Mouse (Mus musculus) midbrain, embryonic 10.5 days (tissue): ENCODE data around the gene Stxbp6. TPM values are rescaled to one million over a fixed set of nuclear protein-coding genes. Genes with fewer than 3 reads are reported as not detected.

Source experiments
- DNase-seq: peaks from one replicate; pipeline ENCODE4 v3.0.0-alpha.2; 2017; ENCODE audit warnings: low spot score
- H3K27ac ChIP-seq: fragments of 300-500 bp; sonication (generic); replicated peaks from 2 replicates; pipeline ENCODE4 v1.5.1; 2016; ENCODE audit warnings: mild to moderate bottlenecking
- H3K27me3 ChIP-seq: fragments of 300-500 bp; sonication (generic); 2 replicates; pipeline ENCODE4 v1.6.1; 2016; ENCODE audit warnings: low read depth, mild to moderate bottlenecking; ENCODE audit not compliant: poor library complexity, severe bottlenecking
- H3K36me3 ChIP-seq: fragments of 300-500 bp; sonication (generic); 2 replicates; pipeline ENCODE4 v1.6.1; 2016; ENCODE audit warnings: mild to moderate bottlenecking, moderate library complexity
- H3K4me1 ChIP-seq: fragments of 300-500 bp; sonication (generic); 2 replicates; pipeline ENCODE4 v1.6.1; 2016
- H3K4me3 ChIP-seq: fragments of 300-500 bp; sonication (generic); 2 replicates; pipeline ENCODE4 v1.5.1; 2016; ENCODE audit warnings: mild to moderate bottlenecking, moderate library complexity
- H3K9me3 ChIP-seq: fragments of 300-500 bp; sonication (generic); replicated peaks from 2 replicates; pipeline ENCODE4 v1.6.1; 2016; ENCODE audit warnings: mild to moderate bottlenecking
- WGBS: fragments of 180-500 bp; shearing (Covaris S2); methylation state at CpG from one replicate; pipeline ENCODE4 v1.1.7; 2016; 5-methylcytosine and 5-hydroxymethylcytosine counted together
- polyA plus RNA-seq: library from polyadenylated mRNA; unstranded; fragments of >200 nt; fragmentation: Nextera tagmentation; extraction: Ambion mirVana; gene quantifications from 2 replicates; pipeline ENCODE4 v1.2.1, GENCODE M21; 2016

Stxbp6 gene
- polyA plus RNA-seq, 1 experiment from 2014 or later, result 24.6 TPM

DNA sequence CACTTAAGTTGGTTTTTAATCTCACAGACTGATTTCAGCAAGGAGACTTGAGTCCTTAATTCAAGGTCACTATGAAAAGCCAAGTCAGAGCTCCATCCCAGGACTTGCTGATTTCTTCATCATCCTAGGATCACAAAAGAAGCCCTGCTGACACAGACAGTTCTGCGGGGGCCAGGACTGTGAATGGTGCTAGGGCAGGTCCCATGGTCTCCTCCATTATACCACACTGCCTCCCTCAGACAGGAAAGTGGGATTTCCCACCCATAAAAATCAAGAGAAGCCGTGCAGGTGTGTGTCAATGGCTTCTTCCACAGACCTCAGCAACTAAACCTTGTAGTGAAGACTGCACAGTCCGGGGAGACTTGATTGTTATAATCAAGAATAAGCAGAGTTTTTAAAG is 2.3 kb downstream of the Stxbp6 start:
- peaks cover 55% of the 10 kb centered on the region for H3K4me1 ChIP-seq
- no peak overlapping the region for H3K27ac ChIP-seq
- 61% methylated on average over 3 of the region's 3 CpGs for WGBS
- H3K4me3 ChIP-seq, result peak overlapping the region; percentile 79
- DNase-seq, result no peak
- no peaks in the 10 kb centered on the region for H3K9me3 ChIP-seq
- H3K36me3 ChIP-seq, result no peaks in the 10 kb centered on the region
- H3K27me3 ChIP-seq, result peaks cover 19% of the 10 kb centered on the region

DNA sequence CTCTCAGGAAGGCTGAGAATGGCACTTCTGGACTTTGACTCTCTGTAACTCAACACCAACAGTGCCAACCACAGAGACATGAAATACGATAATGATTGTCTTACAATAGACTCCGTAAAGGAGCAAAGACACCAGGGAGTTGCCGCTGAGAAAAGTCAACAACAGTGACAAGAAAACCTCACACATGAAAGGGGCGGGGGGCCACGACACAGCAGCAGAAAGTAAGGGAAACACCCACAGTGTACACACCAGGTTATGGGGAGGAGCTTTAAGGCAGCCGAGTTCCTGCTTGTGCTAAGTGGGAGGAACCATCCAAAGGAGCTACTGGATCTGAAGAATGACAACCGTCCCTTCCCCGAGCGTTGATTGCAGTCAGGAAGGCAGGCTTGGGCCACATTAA is 4.3 kb downstream of the Stxbp6 start:
- Histone ChIP-seq H3K36me3 (no peaks in the 10 kb centered on the region), H3K4me3 (no peak overlapping the region), H3K27me3 (peaks cover 7% of the 10 kb centered on the region; the same call in 1 of the 2 replicates), H3K9me3 (no peaks in the 10 kb centered on the region), H3K27ac (no peak overlapping the region), H3K4me1 (peaks cover 59% of the 10 kb centered on the region)
- 70% methylated on average over 9 of the region's 9 CpGs for WGBS
- DNase-seq, result no peak

DNA sequence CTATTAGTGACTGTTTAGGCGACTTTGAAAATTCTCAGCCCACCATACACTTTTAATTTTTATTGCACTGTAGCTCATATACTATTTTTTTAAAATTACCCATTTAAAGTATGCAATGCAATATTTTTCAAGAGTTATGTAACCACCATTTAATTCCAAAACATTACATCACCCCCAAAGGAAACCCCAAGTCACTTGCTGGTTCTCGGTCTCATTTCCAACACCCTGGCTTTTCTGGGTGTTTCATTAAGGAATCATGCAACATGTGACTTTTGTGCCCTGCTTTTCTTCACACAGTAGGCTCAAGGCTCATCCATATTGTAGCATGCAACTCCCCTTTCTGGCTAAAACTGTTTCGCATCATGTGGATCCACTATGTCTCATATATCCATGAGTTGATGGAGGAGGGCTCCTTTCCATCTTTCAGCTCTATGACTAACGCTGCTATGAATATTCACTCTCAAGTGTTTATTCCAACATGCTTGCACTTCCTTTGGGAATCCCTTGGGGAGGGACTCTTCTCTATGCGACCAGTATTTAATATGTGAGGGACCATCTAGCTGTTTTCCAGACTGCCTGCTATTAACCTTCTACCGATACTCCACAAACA is 6.3 kb downstream of the Stxbp6 start:
- H3K9me3 ChIP-seq, result no peaks in the 10 kb centered on the region
- H3K27me3 ChIP-seq, result 0 out of 2 replicates have a peak, but pooled peaks cover 5% of the 10 kb centered on the region
- 76% methylated on average over 6 of the region's 6 CpGs for WGBS
- H3K4me1 ChIP-seq, result peaks cover 47% of the 10 kb centered on the region
- DNase-seq, result no peak
- H3K27ac ChIP-seq, result no peak overlapping the region
- no peaks in the 10 kb centered on the region for H3K36me3 ChIP-seq
- H3K4me3 ChIP-seq, result no peak overlapping the region

DNA sequence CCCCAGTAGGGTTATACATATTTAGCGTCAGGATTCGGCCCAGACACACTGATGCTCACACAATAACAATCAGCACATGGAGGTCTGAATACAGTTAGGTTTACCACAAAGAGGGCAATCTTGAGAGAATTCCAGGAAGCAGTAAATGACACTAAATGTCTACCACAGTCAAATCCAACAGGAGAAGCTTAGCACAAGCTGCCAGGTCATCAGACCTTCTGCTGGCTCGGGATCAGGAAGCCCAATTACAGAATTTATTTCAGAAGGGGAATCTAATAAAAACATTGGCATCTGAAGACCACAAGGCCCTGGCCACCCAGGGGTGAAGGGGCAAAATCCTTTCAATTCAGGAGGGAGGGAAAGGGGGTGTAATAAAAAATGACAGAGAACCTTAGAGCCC is 6.8 kb downstream of the Stxbp6 start:
- WGBS, result 44% methylated on average over 3 of the region's 3 CpGs
- Histone ChIP-seq H3K36me3 (no peaks in the 10 kb centered on the region), H3K4me1 (peaks cover 41% of the 10 kb centered on the region), H3K9me3 (no peaks in the 10 kb centered on the region), H3K27me3 (0 out of 2 replicates have a peak, but pooled peaks cover 3% of the 10 kb centered on the region), H3K27ac (peak overlapping the region; percentile 57), H3K4me3 (no peak overlapping the region)
- no peak for DNase-seq

DNA sequence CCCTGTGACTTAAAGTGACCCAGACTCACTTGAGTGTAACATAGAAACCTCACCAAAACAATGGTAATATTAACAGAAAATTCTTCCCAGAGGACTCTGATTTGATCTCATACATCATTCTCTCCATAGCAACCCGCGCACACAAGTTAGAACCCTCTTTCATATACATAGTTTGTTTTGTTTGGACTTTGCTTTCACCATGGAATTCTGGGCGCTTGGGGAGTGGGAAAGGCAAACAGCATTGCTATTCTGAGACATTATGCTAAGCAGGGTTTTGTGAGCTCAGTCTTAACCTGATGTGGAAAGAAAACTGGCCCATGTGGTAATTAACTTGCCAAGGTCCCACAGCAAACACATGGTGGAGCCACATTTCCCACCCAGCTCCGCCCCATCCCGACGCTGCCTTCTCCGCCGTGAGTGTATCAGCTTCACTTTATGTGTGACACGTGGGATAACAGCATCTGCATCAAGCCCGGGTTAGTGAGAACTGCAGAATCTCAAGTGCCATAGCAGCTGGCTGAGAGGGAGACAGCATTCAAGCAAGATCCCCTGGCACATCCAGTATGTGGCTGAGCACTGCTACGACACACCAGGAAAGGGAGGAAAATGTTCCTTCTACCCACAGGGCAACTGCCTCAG is 7.3 kb downstream of the Stxbp6 start:
- peak; percentile 21 for DNase-seq
- WGBS, result 35% methylated on average over 11 of the region's 11 CpGs

DNA sequence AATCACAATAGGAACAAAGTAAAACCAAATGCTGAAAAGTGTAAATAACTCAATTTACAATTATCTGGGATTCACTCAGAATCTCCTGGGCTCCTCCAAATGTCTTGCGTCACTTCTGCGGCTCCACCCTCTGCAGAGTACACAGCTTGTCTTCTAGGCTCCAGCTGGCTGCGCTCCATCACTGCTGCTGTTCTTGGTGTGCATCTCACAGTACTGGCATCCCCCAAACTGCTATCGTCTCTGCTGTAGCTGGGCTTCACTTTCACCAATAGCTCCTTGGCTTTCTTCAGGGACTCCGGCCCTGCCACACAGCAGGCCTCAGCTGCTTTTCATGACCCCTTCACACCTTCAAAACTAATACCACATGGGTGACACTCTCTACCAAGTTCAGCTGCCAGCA is 10.9 kb downstream of the Stxbp6 start:
- Histone ChIP-seq H3K27me3 (no peaks in the 10 kb centered on the region), H3K9me3 (no peaks in the 10 kb centered on the region), H3K36me3 (no peaks in the 10 kb centered on the region), H3K4me1 (peaks cover 22% of the 10 kb centered on the region), H3K27ac (no peak overlapping the region), H3K4me3 (no peak overlapping the region)
- DNase-seq, result no peak
- 81% methylated on average over 5 of the region's 5 CpGs for WGBS

More for the DNA sequence above, 7.3 kb downstream of the Stxbp6 start:
- H3K4me1 ChIP-seq, result peaks cover 36% of the 10 kb centered on the region
- no peaks in the 10 kb centered on the region for H3K36me3 ChIP-seq
- no peaks in the 10 kb centered on the region for H3K9me3 ChIP-seq
- H3K27me3 ChIP-seq, result no peaks in the 10 kb centered on the region
- H3K27ac ChIP-seq, result peak overlapping the region; percentile 57
- no peak overlapping the region for H3K4me3 ChIP-seq

DNA sequence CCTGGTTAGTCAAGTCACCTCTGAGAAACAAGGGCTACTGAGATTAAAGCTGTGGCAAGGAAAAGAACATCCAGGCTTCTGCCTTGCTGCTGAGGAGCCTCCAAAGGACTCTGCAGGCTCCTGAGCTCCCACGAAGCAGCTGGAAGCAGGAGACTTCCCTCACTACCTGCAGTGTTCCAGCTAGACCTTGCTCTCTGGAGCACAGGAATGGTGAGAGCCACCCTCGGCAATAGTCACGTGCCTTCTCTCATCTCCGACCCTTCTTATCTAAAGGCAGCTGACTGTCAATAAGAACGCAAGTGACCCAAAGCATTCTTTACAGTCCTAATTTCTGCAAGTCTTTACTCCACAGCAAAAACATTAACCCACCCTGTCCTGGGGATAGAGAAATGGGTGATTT is 13.2 kb downstream of the Stxbp6 start:
- 71% methylated on average over 5 of the region's 5 CpGs for WGBS
- H3K27ac ChIP-seq, result no peak overlapping the region
- H3K27me3 ChIP-seq, result no peaks in the 10 kb centered on the region
- no peaks in the 10 kb centered on the region for H3K9me3 ChIP-seq
- no peak for DNase-seq
- no peak overlapping the region for H3K4me3 ChIP-seq
- peaks cover under 1% of the 10 kb centered on the region; the same call in 1 of the 2 replicates for H3K4me1 ChIP-seq
- H3K36me3 ChIP-seq, result no peaks in the 10 kb centered on the region

DNA sequence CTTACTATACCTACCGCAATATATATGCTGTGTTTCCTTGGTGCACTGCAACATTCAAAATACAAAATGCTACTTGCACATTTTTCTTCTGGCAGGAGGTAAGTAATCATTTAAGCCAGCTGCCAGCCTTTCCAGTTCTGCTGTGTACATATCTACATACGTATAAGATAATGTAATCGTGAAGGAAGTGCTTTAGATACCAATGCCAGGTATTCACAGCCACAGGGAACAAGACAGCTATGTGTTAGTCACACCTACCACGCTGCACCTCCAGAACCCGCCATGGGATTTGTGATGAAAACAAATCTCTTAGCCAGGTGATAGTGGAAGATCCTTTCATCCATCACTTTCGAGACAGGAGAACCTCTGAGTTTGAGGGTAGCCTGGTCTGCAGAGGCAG is 13.7 kb downstream of the Stxbp6 start:
- no peak for DNase-seq
- Histone ChIP-seq H3K4me1 (no peaks in the 10 kb centered on the region), H3K27me3 (no peaks in the 10 kb centered on the region), H3K4me3 (no peak overlapping the region), H3K9me3 (no peaks in the 10 kb centered on the region), H3K27ac (no peak overlapping the region), H3K36me3 (no peaks in the 10 kb centered on the region)
- WGBS, result 95% methylated on average over 6 of the region's 6 CpGs

DNA sequence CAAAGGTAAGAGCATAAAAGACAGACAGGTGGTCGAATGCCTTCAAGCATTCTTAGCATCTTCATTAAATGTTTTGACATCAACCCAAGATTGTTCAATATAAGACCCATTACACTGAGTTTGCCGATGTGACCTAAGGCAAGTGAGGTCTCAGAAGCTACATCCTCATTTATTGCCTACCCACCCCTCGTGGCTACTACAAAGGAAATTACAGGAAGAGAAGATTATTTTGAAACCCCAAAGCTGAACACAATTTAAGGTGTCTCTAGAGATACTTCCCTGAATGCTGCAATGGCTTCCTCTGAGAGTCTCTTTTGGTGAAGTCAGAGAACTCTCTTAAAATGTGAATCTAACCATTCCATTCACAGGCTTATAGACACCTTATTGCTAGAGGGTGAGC is 16.5 kb downstream of the Stxbp6 start:
- H3K4me3 ChIP-seq, result no peak overlapping the region
- DNase-seq, result no peak
- no peaks in the 10 kb centered on the region for H3K4me1 ChIP-seq
- 88% methylated on average over 3 of the region's 3 CpGs for WGBS
- H3K27me3 ChIP-seq, result no peaks in the 10 kb centered on the region
- no peaks in the 10 kb centered on the region for H3K9me3 ChIP-seq
- no peaks in the 10 kb centered on the region for H3K36me3 ChIP-seq
- H3K27ac ChIP-seq, result no peak overlapping the region

DNA sequence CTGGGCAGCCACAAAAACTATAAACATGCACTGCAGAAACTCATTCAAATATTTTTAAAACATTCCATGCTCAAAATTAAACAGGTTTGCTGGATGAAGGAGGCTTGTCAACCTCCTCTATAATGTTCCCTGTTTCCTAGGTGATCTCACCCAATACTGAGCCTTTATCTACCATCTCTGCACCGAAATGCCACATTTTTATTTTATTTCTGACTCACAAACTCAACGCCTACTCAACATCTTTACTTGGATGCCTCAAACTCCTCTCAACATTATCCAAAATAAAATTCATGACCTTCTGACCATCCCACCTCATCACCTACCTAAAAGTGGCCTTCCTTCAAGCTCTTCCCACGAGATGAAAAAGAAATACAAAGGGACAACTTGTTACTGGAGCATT is 18.1 kb downstream of the Stxbp6 start:
- Histone ChIP-seq H3K4me3 (no peak overlapping the region), H3K36me3 (no peaks in the 10 kb centered on the region), H3K4me1 (no peaks in the 10 kb centered on the region), H3K9me3 (no peaks in the 10 kb centered on the region), H3K27ac (no peak overlapping the region), H3K27me3 (no peaks in the 10 kb centered on the region)
- WGBS, result 89% methylated on average over 3 of the region's 3 CpGs
- DNase-seq, result no peak

DNA sequence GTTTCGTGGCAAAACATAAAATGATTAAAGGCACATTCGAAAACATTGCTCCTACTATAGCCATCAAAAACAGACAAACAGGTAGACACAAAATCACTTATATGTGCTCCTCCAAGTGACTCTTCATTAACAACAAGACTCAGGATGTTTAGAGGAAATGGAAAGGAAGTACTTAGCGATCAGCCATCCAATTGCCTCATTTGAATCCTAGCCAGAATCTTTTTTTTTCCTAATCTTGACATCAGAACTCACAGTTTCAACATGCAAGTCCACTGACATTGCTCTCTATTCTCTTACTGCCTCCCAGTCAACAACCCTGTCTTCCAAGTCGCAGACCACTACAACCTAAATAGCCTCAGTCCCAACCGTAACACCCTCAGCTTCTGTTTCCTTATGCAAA is 21.2 kb downstream of the Stxbp6 start:
- no peaks in the 10 kb centered on the region for H3K9me3 ChIP-seq
- WGBS, result 92% methylated on average over 5 of the region's 5 CpGs

DNA sequence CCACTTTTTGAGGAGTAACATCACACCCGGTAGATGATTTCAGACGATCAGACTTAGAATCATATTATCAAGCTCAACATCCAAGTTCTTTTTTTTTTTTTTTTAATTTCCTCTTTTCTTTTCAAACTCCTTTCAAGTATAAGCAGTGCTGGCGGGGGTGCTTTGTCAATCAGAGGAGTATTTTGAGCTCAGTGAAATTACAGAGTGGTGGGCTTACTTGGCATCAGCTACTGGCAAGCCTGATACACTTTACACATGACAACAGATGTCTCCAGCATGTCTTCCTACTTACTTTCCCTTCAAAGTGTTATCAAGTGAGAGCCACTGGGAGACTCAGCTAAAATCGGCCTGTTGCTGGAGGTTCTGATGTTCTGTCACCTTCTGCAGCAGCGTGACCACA is 21.6 kb downstream of the Stxbp6 start:
- Histone ChIP-seq H3K4me3 (no peak overlapping the region), H3K27ac (no peak overlapping the region), H3K4me1 (peaks cover 12% of the 10 kb centered on the region), H3K9me3 (no peaks in the 10 kb centered on the region), H3K36me3 (no peaks in the 10 kb centered on the region), H3K27me3 (no peaks in the 10 kb centered on the region)
- no peak for DNase-seq
- WGBS, result 90% methylated on average over 5 of the region's 5 CpGs

More for the DNA sequence above, 21.2 kb downstream of the Stxbp6 start:
- Histone ChIP-seq H3K27ac (no peak overlapping the region), H3K36me3 (no peaks in the 10 kb centered on the region), H3K4me3 (no peak overlapping the region), H3K27me3 (no peaks in the 10 kb centered on the region), H3K4me1 (peaks cover 12% of the 10 kb centered on the region)
- DNase-seq, result no peak

DNA sequence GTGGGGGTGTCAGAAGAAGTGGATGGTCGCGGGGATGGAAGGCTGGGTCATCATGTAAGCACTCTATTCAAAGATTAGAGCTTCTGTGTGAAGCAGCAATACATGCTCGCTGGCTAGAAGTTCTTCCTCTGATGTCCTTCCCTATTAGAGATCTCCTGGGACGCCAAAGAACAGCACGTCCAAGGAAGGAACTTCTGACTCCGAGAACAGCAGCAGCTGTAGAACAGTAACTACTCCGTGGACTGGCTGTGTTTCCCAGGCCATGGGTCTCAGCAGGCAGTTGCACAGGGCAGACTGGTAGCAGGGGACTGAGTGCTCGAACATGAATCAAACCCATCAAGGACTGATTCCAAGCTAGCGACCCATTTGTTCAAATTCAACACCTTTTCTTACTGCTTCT is 24.6 kb downstream of the Stxbp6 start:
- Histone ChIP-seq H3K27ac (no peak overlapping the region), H3K4me3 (no peak overlapping the region), H3K27me3 (no peaks in the 10 kb centered on the region), H3K4me1 (peaks cover 19% of the 10 kb centered on the region), H3K9me3 (no peaks in the 10 kb centered on the region), H3K36me3 (no peaks in the 10 kb centered on the region)
- no peak for DNase-seq
- whole genome bisulfite sequencing, result 65% methylated on average over 9 of the region's 9 CpGs
